Mouse (Mus musculus) urinary bladder, postnatal 14 days (tissue): ENCODE measurements around the gene Meis1.

Source experiments
- DNase-seq: peaks from one replicate; pipeline ENCODE4 v3.0.0; 2021; ENCODE audit warnings: low spot score

The Meis1 gene

DNA sequence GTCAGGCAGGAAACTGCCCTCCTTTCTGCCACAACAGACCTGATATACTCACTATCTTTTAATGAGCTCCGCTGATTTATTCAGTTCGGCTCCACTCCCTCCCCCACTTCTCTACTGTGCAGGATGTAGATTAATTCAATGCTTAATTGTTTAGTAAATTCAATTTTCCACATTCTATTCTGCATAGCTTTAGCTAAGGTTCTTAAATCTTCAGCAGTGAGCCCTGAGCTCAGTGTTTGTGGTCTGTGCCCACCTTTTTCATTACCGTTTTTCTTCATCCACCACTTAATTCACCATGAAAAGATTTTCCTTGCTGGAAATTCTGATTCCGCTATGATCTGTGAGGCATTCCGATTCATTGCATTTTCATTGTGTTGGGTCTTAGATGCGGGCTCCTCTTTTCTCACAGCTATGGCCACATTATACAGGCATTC is 28.5 kb downstream of the Meis1 start:
- DNase-seq = no peak

DNA sequence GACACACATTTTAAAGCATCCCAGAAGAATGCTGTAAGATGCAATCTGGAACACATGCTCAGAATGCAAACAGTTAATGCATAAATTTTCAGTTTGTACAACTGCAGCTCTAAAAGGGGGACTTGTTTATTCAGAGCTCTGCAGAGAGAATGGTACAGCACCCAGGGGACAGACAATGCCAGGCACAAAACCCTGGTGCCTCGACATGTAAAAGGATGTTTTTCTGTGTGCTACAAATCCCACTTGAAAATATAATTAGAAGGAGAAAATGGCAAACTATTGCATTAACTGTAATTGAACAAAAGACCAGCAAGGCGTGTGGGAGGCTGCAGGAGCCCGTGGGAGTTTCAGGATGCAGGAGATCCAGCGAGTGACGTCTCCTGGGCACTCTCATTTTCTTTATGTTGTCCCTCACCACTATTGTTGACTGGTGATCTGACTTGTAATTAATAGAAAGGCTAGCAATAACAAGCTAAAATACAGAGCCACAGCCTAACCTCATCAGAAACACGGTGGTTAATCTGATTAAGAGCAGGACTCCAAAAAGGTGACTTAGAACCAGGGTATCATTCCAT is 29.0 kb downstream of the Meis1 start:
- no peak for DNase-seq

DNA sequence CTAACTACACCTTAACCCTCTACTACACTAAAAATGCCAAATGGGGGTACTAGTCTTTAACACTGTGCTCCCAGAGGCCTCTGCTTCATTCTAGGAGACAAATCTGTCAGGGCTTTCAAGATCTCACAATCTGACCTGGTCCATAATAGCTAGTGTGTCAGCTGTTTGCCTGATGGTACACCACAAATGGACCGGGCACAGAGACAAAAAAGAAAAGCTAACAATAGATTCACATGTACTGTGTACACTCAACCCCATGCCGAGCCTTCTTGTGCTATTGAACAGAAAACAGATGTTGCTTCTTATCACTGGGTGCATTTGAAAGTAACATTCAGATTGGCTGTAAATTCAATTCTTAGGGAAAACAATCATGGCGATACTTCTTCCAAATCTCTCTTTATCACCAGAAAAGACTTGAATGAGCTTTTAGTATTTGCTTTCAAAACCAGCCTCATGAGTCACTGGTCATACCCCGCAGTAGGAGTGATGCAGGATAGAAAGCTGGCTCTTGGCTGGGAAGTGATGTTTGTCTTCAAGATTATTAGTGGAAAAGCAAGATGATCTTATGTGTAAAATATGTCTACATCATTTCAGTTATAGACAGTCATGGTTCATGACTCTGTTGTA is 30.0 kb downstream of the Meis1 start:
- DNase-seq = no peak

DNA sequence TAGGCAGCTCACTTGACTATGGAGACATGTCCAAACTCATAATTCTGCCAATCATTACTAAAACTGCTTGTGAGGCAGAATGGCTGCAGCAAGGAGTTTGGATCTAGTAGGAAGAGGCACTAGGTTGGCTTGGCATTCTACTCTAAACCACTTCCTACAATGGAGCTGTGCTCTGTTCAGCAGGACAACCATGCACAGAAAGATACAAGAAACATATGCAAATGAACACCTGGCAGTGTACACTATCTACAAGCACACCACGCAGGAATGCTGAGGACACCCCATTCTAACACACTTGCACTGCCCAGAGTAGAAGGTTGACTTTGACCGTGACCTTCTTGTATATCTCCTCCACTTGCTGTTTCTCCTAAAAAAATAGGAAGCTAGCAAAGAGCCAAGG is 35.0 kb downstream of the Meis1 start:
- DNase-seq = no peak

DNA sequence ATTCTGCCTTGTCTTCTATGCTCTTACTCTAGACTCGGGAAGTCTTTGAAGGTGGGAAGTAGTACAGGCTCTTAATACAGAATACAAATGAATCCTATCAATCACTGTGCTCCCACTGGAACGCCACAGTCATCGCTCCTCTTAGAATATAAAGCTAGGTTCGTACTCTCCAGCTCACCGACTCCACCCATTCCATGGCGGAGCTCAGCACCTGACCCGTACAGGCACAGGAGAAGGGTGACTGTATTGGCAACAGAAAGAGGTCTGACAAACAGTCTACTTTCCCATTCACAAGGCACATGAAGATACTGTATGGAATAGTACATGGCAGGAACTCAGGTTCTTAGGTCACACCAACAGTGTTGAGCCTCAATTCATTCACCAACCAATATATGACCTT is 35.5 kb downstream of the Meis1 start:
- no peak for DNase-seq

DNA sequence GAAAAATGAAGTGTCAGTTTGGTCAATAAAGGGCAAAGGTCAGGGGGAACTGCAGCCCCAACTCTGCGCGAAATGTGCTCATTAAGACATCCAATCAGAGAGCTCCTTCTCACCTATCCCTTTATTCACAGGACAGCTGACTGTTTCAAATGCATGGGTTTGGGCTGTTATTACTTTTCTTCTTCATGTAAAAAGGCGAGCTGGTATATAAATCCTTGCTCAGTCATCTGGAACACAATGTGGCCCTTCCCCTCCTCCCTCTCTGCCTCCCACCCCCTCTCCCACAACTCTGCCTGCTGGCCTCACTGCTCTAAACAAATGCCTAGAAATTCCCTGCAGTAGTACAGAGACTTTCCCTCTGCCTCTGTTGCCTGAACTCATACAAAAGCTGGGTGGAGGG is 36.5 kb downstream of the Meis1 start:
- DNase-seq = no peak

DNA sequence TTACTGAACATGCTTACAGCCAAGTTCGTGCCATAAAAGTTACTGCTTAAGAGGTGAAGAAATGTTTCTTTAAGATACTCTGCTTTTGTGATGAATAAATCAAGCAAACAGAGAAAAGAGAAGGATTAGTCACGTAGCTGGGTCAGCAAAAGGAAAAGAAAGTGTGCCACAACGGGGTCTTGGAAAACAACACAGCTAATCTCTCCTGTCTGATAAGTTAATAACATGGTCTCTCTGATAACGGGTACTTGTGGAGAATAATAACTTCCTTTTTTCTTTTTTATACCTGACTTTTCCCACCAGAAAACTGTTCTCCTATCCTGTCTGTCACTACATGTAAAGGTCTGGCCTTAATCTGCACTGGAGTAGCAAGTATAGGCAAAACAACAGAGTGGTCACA is 37.4 kb downstream of the Meis1 start:
- no peak for DNase-seq

DNA sequence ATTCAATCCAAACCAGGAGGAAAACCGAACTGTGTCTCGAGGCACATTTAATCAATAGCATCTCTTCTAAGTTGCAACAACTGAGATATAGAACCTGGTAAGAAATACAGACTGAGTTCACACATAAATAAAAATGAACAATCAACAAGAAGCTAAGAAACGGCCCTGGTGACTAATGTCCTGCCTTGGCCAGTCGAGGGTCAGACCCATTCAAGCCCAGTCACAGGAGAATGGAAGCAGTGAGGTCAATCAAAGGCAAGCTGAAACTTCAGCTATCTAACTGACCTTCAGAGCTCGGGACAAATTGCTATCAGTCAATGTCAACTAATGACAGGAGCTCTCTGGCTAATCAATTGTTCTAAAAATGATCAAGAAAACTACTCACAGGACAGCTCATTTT is 38.2 kb downstream of the Meis1 start:
- no peak for DNase-seq

DNA sequence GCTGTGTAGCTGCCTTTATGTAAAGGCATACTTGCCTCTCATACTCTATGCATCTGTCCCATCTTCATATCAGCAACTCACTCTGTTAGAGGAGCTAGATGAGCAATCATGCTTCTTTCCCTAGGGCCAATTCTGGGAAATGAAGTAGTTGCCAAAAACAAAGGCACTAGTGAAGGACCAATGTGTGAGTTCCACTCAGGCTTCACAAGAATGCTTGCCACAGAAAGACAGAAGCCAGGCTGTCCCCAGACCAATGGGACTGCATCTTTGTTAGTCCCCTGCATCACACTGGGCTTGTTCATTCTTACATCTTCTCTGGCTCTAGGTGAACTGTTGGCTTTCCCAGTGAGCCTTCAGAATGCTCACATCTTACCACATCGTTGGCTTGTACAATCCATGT is 43.7 kb downstream of the Meis1 start:
- no peak for DNase-seq

DNA sequence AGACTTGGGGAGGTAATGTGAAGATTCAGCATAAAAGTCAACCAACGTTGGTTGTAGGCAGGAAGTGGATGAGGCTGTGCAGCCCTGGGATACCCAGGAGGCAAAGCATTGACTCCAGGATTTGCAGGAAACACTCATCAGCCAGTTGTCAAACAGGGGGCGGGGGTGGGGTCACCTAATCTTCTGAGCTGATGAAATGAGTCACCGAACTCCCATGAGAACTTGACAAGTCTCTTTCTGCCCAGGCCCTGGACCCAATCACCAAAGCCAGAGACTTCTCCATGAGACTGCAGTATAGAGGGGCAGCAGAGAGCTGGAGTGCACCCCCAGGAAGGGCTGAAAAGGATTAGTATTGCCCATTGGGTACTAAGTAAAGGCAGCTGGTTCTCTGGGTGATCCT is 45.0 kb downstream of the Meis1 start:
- DNase-seq = no peak

DNA sequence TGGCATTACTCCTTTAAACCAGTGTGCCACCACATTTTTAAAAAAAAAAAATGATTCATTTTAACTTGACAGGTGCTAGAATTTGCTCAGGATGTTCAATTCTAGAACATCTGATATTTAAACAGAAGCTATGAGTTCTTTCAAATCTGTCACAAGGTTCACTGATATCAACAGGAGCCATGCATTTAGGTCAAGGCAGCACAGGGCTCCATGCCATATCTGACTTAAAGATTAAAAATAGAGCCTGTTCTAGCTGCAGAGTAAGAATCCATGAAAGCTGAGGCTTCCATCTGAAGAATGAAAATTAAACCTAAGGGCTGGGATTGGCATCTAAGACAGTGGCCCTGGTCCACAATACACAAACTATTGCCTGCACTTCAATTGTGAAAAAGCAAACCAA is 45.8 kb downstream of the Meis1 start:
- DNase-seq = no peak

DNA sequence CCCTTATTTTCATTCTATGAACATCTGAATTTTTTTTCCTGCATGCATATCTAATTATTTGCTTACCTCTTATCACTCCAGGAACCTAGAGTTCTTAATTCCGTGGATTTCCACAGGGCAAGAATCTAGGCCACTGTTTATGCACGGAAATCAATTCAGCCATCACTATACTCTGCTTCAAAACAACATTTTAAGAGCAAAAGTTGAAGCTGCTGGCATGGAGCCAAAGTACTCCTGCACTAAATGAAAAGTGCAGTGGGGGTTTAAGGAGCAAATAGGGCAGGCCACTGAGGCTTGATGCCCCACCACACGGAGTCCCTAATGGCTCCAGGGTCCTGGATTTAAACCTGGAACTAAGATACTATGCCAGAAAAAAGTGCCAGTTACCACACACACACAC is 47.2 kb downstream of the Meis1 start:
- no peak for DNase-seq

DNA sequence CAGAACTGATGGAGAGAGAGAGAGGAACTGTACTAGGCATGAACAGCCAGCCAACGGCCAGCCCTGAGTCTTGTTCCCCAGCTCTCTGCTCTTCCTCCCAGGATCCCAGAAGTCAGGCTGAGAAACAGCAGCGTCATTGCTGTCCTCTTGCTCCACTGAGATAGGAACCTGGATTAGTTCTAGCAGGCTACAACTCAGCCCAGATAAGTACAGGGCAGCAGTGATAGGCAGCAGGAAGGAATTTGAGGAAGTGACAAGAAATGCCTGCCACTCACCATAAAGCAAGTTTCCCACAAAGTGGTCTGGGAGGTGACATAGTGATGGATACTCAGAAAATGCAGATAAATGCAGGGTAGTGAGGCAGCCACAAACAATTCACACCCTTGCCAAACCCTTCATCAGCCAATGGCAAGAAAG is 48.9 kb downstream of the Meis1 start:
- DNase-seq = no peak

DNA sequence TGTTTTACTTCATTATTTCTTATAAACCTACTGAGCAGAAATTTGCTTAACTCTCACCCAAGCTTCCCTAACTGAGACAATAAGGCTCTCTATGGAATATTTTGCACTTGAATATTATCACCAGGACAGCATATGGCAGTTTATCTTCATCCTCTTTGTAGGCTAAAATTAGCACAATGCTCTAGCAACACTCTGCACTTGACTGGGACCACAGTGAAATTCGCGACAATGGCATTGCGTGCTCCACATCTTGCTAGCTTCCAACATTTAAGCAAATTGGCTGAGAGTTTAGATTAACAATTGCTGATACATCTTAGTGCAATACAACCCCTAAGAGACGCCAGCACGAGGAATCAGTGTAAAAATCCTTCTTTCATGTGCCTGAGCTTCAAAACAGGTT is 54.4 kb downstream of the Meis1 start:
- no peak for DNase-seq

DNA sequence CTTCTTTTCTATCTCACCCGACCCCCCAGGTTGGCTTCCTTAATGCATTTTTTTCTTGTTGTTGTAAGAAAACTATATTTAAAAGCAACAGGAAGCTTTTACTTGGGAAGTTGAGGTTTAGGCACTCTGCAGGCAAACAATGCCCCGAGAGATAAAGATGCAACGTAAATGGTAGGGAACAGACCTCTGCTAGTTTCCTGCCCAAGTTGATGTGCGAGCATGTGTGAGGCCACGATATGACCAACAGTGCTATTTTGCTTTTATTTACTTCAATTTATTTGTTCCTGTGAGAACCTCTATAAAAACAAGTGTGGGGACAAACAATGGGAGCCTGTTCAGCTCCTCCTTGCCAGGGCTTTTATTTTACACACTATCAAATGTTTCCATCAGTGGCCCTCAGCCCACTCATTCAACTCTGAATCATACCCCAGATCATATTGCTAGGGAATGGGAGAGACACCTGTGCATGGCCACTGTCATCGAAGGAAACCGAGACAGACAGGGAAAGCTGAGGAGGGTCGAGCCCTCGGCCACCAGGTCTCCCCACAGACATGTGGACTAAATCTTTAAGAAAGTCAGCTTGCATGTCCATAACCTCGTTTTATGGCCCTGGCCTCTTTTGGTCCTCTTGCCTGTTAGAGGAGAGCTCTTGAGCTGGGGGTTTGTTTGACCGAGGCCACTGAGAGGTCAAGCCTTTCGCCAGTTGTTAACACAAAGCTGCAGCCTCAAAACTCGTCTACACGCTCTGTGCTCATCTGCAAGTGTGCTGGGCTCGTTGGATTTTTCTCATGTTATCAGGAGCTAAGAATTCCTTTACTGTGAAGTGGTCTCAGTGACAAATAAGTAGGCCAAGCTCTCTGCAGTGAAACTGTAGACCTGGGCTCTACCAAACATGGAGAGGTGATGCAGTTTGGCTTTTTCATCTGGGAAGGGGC is 55.3 kb downstream of the Meis1 start:
- DNase-seq = no peak

DNA sequence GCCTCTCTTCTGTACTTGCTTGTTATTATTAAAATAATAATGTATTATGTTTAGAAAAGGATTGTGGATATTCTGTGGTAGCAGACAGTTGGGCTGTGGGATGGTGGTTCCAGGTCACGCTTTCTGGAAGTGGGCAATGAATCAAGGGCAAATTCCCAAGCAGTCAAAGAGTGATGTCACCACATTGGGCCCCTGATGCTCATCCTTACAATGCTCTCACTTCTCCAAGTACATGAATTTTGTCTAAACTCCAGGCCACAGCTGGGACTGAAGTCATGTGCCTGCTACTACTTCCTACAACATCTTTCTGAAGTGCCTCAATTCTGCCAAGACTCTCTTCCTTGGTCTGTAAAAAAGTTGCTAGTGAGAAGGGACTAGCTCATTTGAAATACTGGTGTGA is 59.3 kb downstream of the Meis1 start:
- no peak for DNase-seq

DNA sequence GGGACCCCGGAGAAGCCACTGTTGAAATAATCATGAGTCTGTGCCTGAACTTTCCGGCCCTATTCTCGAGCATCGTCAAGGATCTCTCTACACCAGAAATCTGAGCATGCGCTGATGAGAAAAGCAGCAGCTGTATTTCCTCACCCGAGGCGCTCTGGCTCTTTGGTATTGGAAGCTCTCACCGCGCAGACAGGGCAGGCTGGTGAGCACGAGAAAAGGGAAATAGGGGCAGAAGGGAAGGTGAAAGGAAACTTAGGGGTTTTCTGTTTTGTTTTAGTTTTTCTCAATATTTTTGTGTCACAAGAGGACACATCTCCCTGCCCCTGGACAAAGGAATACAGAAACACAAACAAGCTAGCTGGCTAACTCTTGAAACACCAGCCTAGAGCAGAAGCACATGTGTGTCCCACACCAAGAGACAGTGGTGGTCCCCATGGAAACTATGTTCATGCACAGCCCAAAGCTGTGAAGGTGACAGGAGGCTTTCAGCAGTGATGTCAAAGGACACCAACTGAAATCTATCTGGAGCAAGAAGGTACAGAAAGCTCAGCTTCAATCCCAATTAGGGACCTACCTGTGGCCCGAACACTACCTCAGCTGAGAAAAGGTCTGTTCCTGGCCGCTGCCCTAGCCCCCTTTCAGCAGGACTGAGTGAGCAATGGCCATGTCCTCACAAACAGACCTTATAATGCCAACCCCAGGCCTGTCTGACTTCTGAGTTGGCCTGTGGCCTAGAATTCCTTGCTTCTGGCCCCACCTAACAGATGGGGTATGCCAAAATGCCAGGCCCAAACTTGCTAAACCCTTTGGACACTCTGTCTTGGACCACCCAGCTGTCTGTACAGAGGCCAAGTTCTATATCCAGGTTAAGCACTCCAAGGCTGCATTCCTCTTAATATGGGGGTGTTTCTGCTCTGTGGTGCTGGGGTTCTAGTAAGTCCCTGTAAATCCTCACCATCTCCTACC is 60.7 kb downstream of the Meis1 start:
- peak; percentile 60 for DNase-seq

DNA sequence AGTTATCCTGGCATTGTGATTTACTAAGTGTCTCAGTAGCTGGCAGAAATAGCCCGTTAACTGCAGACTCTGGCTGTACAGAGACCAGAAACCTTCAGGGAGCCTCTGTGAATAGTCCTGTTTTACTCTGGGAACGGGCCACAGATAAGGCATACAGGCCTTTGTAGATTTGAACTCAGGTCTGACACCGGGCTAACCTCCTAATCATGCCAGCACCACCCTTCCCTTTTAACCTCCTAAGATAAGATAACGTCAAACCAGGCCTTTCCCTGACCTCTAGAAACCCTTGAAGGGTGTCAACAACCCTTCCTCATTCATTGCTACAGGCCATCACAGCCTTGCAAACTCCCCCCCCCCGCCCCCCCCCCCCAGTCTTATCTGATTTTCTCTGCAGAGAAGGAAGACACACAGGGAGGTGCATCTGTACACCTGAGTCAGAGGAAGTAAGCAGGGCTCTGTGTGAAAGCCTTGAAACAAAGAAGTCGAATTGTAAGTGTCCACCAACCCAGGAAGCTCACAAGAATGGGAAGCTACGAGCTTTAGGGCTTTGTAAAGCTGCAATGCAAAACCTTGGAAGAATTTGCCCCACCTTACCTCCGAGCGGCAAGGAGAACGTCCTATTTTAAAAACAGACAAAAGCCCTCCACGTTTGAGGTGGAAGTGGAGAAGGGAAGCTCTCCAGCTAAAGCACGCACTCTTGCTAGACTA is 61.5 kb downstream of the Meis1 start:
- no peak for DNase-seq

DNA sequence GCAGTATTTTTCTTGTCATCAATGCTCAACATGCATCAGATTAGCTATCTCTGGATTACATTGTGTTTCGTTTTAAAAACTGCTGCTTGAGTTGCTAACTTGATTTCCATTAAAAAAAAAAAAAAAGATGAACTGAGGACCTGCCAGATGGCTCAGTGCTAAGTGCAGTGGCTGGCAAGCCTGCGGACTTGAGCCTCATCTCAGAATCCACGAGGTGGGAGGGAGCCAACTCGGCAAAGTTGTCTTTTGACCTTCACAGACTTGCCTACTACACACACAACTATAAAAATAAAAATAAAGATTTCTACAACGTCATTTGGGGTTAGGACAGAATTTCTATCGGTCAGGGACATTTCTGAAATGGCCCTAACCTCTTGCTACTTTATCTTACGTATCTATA is 62.8 kb downstream of the Meis1 start:
- DNase-seq = no peak

DNA sequence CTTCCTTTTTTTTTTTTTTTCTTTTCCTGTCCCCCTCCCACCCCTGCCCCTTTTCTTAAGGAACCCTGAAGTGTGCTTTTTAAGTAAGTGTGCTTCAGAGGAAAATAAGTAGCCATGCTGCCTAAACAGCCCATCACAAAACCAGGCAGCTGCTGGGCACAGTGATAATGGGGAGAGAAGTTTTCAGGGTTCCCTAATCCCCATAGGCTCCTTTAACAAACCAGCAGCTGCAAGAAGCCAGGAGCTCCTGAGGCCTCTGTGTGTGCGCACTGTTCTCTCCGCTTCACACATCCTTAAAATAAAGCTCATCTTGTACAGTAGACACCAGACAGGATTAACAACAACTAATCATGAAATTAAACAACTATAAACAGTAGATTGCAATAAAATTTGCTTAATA is 63.9 kb downstream of the Meis1 start:
- DNase-seq = no peak

DNA sequence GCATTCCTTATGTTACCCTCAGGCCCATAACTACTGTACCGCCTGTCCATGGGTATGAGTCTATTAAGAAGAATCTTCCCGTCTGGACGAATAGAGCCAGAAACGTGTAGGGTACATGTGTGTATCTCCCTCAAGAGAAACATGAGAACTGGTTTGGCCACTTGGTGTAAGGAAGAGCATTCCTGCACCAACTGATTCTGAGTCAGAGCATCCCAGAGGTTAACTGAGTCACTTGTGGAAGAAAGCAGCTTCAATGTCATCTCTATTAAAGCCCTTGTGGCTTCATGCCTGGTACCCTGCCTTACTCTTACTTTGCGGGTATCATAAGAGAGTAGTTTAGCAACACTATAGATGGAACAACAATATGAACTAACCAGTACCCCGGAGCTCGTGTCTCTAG is 64.9 kb downstream of the Meis1 start:
- DNase-seq = no peak
